Mouse (Mus musculus) megakaryocyte progenitor cell, adult 5-6 weeks (primary cell): ENCODE results near the gene Hist1h2bl. TPM values are rescaled to one million over a fixed set of nuclear protein-coding genes. Genes with fewer than 3 reads are reported as not detected.

Experiments
- ATAC-seq: replicated peaks from 2 replicates; pipeline ENCODE4 v1.8.0; 2016; ENCODE audit warnings: mild to moderate bottlenecking, moderate TSS enrichment, inconsistent platforms; ENCODE audit not compliant: poor library complexity
- total RNA-seq, 2 experiments: library from RNA; stranded (forward) in 1 of 2; stranded (reverse) in 1 of 2; fragments of 157-497, 149-512 nt in 1 of 2; fragments of 200-1000 nt in 1 of 2; gene quantifications; 2 replicates each; pipeline versions ENCODE4 v1.2.3 to v1.2.4; 2015 to 2017

Gene Hist1h2bl
- total RNA-seq (2015) (264 and 265 TPM in 2 replicates), total RNA-seq (2017) (396 and 423 TPM in 2 replicates)

GRCm38 (mm10) chr13:21715864-21716539, at the start of gene Hist1h2bl, which contains the start of gene Hist1h2ai:
Gene Hist1h2bl (minus strand): TSS chr13:21716143.
Gene Hist1h2ai (plus strand): TSS chr13:21716422.
- ATAC-seq = peak; percentile 75

- no peak for ATAC-seq
Observed at GRCm38 (mm10) chr13:21755707-21756106, 39.8 kb upstream of the Hist1h2bl start.

GRCm38 (mm10) chr13:21754294-21755001, 38.5 kb upstream of the Hist1h2bl start:
- ATAC-seq = peak; percentile 28

GRCm38 (mm10) chr13:21753524-21754285, 37.8 kb upstream of the Hist1h2bl start, which contains the start of the genes Hist1h2ak and Hist1h2bn:
Gene Hist1h2ak (minus strand): TSS chr13:21753827.
Gene Hist1h2bn (plus strand): TSS chr13:21754123.
- ATAC-seq = peak; percentile 74

GRCm38 (mm10) chr13:21753051-21753523, 37.1 kb upstream of the Hist1h2bl start:
- ATAC-seq = peak; percentile 17

GRCm38 (mm10) chr13:21752356-21752755, 36.4 kb upstream of the Hist1h2bl start:
- ATAC-seq = no peak

- no peak for ATAC-seq
Observed at GRCm38 (mm10) chr13:21751827-21752226, 35.9 kb upstream of the Hist1h2bl start.

- no peak for ATAC-seq
Observed at GRCm38 (mm10) chr13:21751417-21751816, 35.5 kb upstream of the Hist1h2bl start.

- peak; percentile 59 for ATAC-seq
Observed at GRCm38 (mm10) chr13:21750159-21751017, 34.4 kb upstream of the Hist1h2bl start, which contains the start of gene Hist1h4k. Gene Hist1h4k (minus strand): TSS chr13:21750505.

- peak; percentile 13 for ATAC-seq
Observed at GRCm38 (mm10) chr13:21749387-21750158, 33.6 kb upstream of the Hist1h2bl start.

GRCm38 (mm10) chr13:21745006-21745405, 29.1 kb upstream of the Hist1h2bl start:
- ATAC-seq = no peak

- ATAC-seq = peak; percentile 81
Observed at GRCm38 (mm10) chr13:21734906-21735767, 19.2 kb upstream of the Hist1h2bl start, which contains the start of gene Hist1h4j. Gene Hist1h4j (plus strand): TSS chr13:21735064.

GRCm38 (mm10) chr13:21734010-21734905, 18.3 kb upstream of the Hist1h2bl start:
- peak; percentile 69 for ATAC-seq

GRCm38 (mm10) chr13:21733466-21733865, 17.5 kb upstream of the Hist1h2bl start:
- ATAC-seq = no peak

- no peak for ATAC-seq
Observed at GRCm38 (mm10) chr13:21729544-21729943, 13.6 kb upstream of the Hist1h2bl start.

- ATAC-seq = peak; percentile 48
Observed at GRCm38 (mm10) chr13:21727948-21728572, 12.1 kb upstream of the Hist1h2bl start.
